Mouse (Mus musculus) megakaryocyte, embryonic 14.5 days (primary cell): ENCODE results near the gene Cdadc1. TPM values are rescaled to one million over a fixed set of nuclear protein-coding genes. Genes with fewer than 3 reads are reported as not detected.

Experiments
- H3K27me3 ChIP-seq: replicated peaks from 2 replicates; pipeline ENCODE3; 2012; ENCODE audit warnings: inconsistent platforms
- H3K36me3 ChIP-seq: replicated peaks from 2 replicates; pipeline ENCODE3; 2012; ENCODE audit warnings: low read length, inconsistent platforms, mixed read lengths
- H3K4me1 ChIP-seq: 2 replicates; pipeline ENCODE4 v1.6.1; 2012; ENCODE audit warnings: inconsistent platforms
- H3K4me3 ChIP-seq: replicated peaks from 2 replicates; pipeline ENCODE3; 2012; ENCODE audit warnings: moderate library complexity, mild to moderate bottlenecking, inconsistent platforms
- H3K9me3 ChIP-seq: 2 replicates; pipeline ENCODE4 v1.6.1; 2012; ENCODE audit warnings: inconsistent platforms
- FLI1 ChIP-seq: IDR thresholded peaks from 2 replicates; pipeline ENCODE4 v1.6.1; 2012; ENCODE audit warnings: low read length, inconsistent platforms, mixed read lengths
- GATA1 ChIP-seq: IDR thresholded peaks from 3 replicates; pipeline ENCODE4 v1.6.1; 2012; ENCODE audit warnings: mixed read lengths, low read length, inconsistent platforms, borderline replicate concordance
- polyA plus RNA-seq: library from polyadenylated mRNA; stranded (reverse); fragments of >175 nt; gene quantifications from 2 replicates; pipeline ENCODE4 v1.2.3, GENCODE M21; 2012; ENCODE audit warnings: low replicate concordance; ENCODE audit not compliant: insufficient read depth

Cdadc1 gene
- polyA plus RNA-seq, 1 experiment: 12.5 TPM

- TF ChIP-seq GATA1 (no peak), FLI1 (no peak)
- Histone ChIP-seq H3K4me1 (no peaks in the 10 kb centered on the region), H3K4me3 (no peak overlapping the region), H3K27me3 (peaks cover 11% of the 10 kb centered on the region), H3K36me3 (no peaks in the 10 kb centered on the region), H3K9me3 (peaks cover 4% of the 10 kb centered on the region; the same call in 1 of the 2 replicates)
Measured at GRCm38 (mm10) chr14:59633295-59633898, 35.6 kb upstream of the Cdadc1 start.

GRCm38 (mm10) chr14:59632067-59632466 is 34.3 kb upstream of the Cdadc1 start:
- H3K36me3 ChIP-seq: no peaks in the 10 kb centered on the region
- peaks cover 22% of the 10 kb centered on the region for H3K27me3 ChIP-seq
- H3K4me1 ChIP-seq: no peaks in the 10 kb centered on the region
- no peak for TF ChIP-seq GATA1
- no peak for TF ChIP-seq FLI1
- no peak overlapping the region for H3K4me3 ChIP-seq
- no peaks in the 10 kb centered on the region for H3K9me3 ChIP-seq

- no peak for TF ChIP-seq GATA1
- TF ChIP-seq FLI1: no peak
- no peaks in the 10 kb centered on the region for H3K36me3 ChIP-seq
- H3K4me1 ChIP-seq: peaks cover 12% of the 10 kb centered on the region
- H3K9me3 ChIP-seq: no peaks in the 10 kb centered on the region
- H3K4me3 ChIP-seq: peak overlapping the region; percentile 1
- peaks cover 41% of the 10 kb centered on the region for H3K27me3 ChIP-seq
Measured at GRCm38 (mm10) chr14:59630096-59630495, 32.3 kb upstream of the Cdadc1 start.

GRCm38 (mm10) chr14:59629308-59629707 is 31.5 kb upstream of the Cdadc1 start:
- Histone ChIP-seq H3K27me3 (peaks cover 49% of the 10 kb centered on the region), H3K4me3 (no peak overlapping the region), H3K4me1 (peaks cover 15% of the 10 kb centered on the region), H3K36me3 (no peaks in the 10 kb centered on the region), H3K9me3 (no peaks in the 10 kb centered on the region)
- TF ChIP-seq FLI1: no peak
- no peak for TF ChIP-seq GATA1

GRCm38 (mm10) chr14:59627823-59628222 is 30.1 kb upstream of the Cdadc1 start:
- peaks cover 61% of the 10 kb centered on the region for H3K27me3 ChIP-seq
- H3K4me1 ChIP-seq: peaks cover 15% of the 10 kb centered on the region
- no peaks in the 10 kb centered on the region for H3K9me3 ChIP-seq
- no peak for TF ChIP-seq GATA1
- TF ChIP-seq FLI1: no peak
- H3K36me3 ChIP-seq: no peaks in the 10 kb centered on the region
- no peak overlapping the region for H3K4me3 ChIP-seq

GRCm38 (mm10) chr14:59627142-59627680 is 29.5 kb upstream of the Cdadc1 start:
- TF ChIP-seq FLI1: no peak
- no peak for TF ChIP-seq GATA1
- peaks cover 62% of the 10 kb centered on the region for H3K27me3 ChIP-seq
- H3K9me3 ChIP-seq: 0 out of 2 replicates have a peak, but pooled peaks cover 2% of the 10 kb centered on the region
- peaks cover 15% of the 10 kb centered on the region for H3K4me1 ChIP-seq
- no peaks in the 10 kb centered on the region for H3K36me3 ChIP-seq
- H3K4me3 ChIP-seq: no peak overlapping the region

GRCm38 (mm10) chr14:59626711-59627110 is 29.0 kb upstream of the Cdadc1 start:
- TF ChIP-seq GATA1: no peak
- no peak for TF ChIP-seq FLI1
- Histone ChIP-seq H3K9me3 (0 out of 2 replicates have a peak, but pooled peaks cover 4% of the 10 kb centered on the region), H3K4me1 (peaks cover 15% of the 10 kb centered on the region), H3K4me3 (no peak overlapping the region), H3K27me3 (peaks cover 65% of the 10 kb centered on the region), H3K36me3 (no peaks in the 10 kb centered on the region)

GRCm38 (mm10) chr14:59625806-59626364 is 28.1 kb upstream of the Cdadc1 start:
- 0 out of 2 replicates have a peak, but pooled peaks cover 4% of the 10 kb centered on the region for H3K9me3 ChIP-seq
- peaks cover 65% of the 10 kb centered on the region for H3K27me3 ChIP-seq
- peaks cover 15% of the 10 kb centered on the region for H3K4me1 ChIP-seq
- no peaks in the 10 kb centered on the region for H3K36me3 ChIP-seq
- no peak for TF ChIP-seq GATA1
- no peak for TF ChIP-seq FLI1
- peak overlapping the region; percentile 88 for H3K4me3 ChIP-seq

- H3K27me3 ChIP-seq: peaks cover 65% of the 10 kb centered on the region
- 0 out of 2 replicates have a peak, but pooled peaks cover 4% of the 10 kb centered on the region for H3K9me3 ChIP-seq
- H3K4me1 ChIP-seq: peaks cover 15% of the 10 kb centered on the region
- no peak for TF ChIP-seq GATA1
- H3K36me3 ChIP-seq: no peaks in the 10 kb centered on the region
- H3K4me3 ChIP-seq: peak within 1 kb of the TSS; percentile 88
Measured at GRCm38 (mm10) chr14:59625158-59625805, 27.5 kb upstream of the Cdadc1 start, which contains the start of gene Shisa2. Shisa2 (plus strand) TSS chr14:59625308.
